Mouse (Mus musculus) myocyte (in vitro differentiated cells): Measurements from ENCODE around the gene Notch2. TPM values are rescaled to one million over a fixed set of nuclear protein-coding genes. Genes with fewer than 3 reads are reported as not detected.
A peak's percentile ranks its signal among the peaks of the same experiment; 100 is the strongest.

ENCODE experiments used
- H3K27me3 ChIP-seq: one replicate; pipeline ENCODE4 v1.6.1; 2011; ENCODE audit not compliant: control insufficient read depth, insufficient read depth, insufficient read length
- H3K36me3 ChIP-seq: one replicate; pipeline ENCODE4 v1.6.1; 2011; ENCODE audit not compliant: control insufficient read depth, insufficient read depth
- H3K4me2 ChIP-seq: one replicate; pipeline ENCODE4 v1.6.1; 2011; ENCODE audit warnings: low read depth, control low read depth
- H3K4me3 ChIP-seq: one replicate; pipeline ENCODE4 v1.5.1; 2011; ENCODE audit warnings: mild to moderate bottlenecking, control low read depth, moderate library complexity
- H3K79me2 ChIP-seq: one replicate; pipeline ENCODE4 v1.6.1; 2011; ENCODE audit not compliant: control insufficient read depth, insufficient read depth
- H3ac ChIP-seq: one replicate; pipeline ENCODE4 v1.6.1; 2011; ENCODE audit not compliant: control insufficient read depth, insufficient read length
- CEBPB ChIP-seq: IDR thresholded peaks from 2 replicates; pipeline ENCODE4 v1.6.1; 2011; ENCODE audit warnings: mild to moderate bottlenecking, moderate library complexity; ENCODE audit not compliant: poor library complexity, insufficient read depth, severe bottlenecking
- E2F4 ChIP-seq: IDR thresholded peaks from one replicate; pipeline ENCODE4 v1.6.1; 2011; ENCODE audit warnings: mild to moderate bottlenecking, control low read depth, moderate library complexity; ENCODE audit not compliant: insufficient read depth
- MAX ChIP-seq: IDR thresholded peaks from one replicate; pipeline ENCODE4 v1.6.1; 2011; ENCODE audit warnings: low read depth, mild to moderate bottlenecking, control low read depth
- MYOD1 ChIP-seq, 3 experiments: IDR thresholded peaks; one replicate each; pipeline ENCODE4 v1.6.1; 2011; ENCODE audit warnings: control low read depth in 2 of 3, low read depth in 2 of 3, mild to moderate bottlenecking in 2 of 3, moderate library complexity in 1 of 3; ENCODE audit not compliant: insufficient read length in 2 of 3, control insufficient read depth in 1 of 3
- MYOG ChIP-seq, 3 experiments: IDR thresholded peaks; one replicate each; pipeline ENCODE4 v1.6.1; 2011; ENCODE audit warnings: control low read depth in 2 of 3, low read depth in 2 of 3, mild to moderate bottlenecking in 2 of 3; ENCODE audit not compliant: insufficient read length in 2 of 3, control insufficient read depth in 1 of 3, insufficient read depth in 1 of 3
- POLR2A ChIP-seq: IDR thresholded peaks from one replicate; pipeline ENCODE4 v1.6.1; 2011; ENCODE audit warnings: low read depth, mild to moderate bottlenecking, control low read depth, moderate library complexity; ENCODE audit not compliant: insufficient read length
- POLR2AphosphoS2 ChIP-seq: IDR thresholded peaks from one replicate; pipeline ENCODE4 v1.6.1; 2011; ENCODE audit warnings: low read depth, control low read depth; ENCODE audit not compliant: insufficient read length
- REST ChIP-seq: IDR thresholded peaks from one replicate; pipeline ENCODE4 v1.6.1; 2011; ENCODE audit warnings: mild to moderate bottlenecking, control low read depth, moderate library complexity; ENCODE audit not compliant: insufficient read depth, insufficient read length
- SRF ChIP-seq: IDR thresholded peaks from one replicate; pipeline ENCODE4 v1.6.1; 2011; ENCODE audit warnings: low read depth; ENCODE audit not compliant: control insufficient read depth, insufficient read length
- TCF12 ChIP-seq: IDR thresholded peaks from one replicate; pipeline ENCODE4 v1.6.1; 2011; ENCODE audit warnings: mild to moderate bottlenecking, control low read depth; ENCODE audit not compliant: poor library complexity, insufficient read depth, severe bottlenecking
- TCF3 ChIP-seq: IDR thresholded peaks from one replicate; pipeline ENCODE4 v1.6.1; 2011; ENCODE audit warnings: low read depth, control low read depth; ENCODE audit not compliant: insufficient read length
- USF1 ChIP-seq: IDR thresholded peaks from one replicate; pipeline ENCODE4 v1.6.1; 2011; ENCODE audit warnings: low read depth, mild to moderate bottlenecking, control low read depth, moderate library complexity
- polyA plus RNA-seq: library from polyadenylated mRNA; unstranded; fragments of >200 nt; fragmentation: generic; extraction: Trizol; gene quantifications from one replicate; pipeline ENCODE4 v1.2.1, GENCODE M21; 2012; ENCODE audit warnings: missing spikeins

The Notch2 gene
- polyA plus RNA-seq, 1 experiment = 15.1 TPM

- no peak for TF ChIP-seq SRF
- no peak for TF ChIP-seq E2F4
- no peak for TF ChIP-seq TCF3
- no peak for TF ChIP-seq REST
- TF ChIP-seq POLR2A = no peak
- no peak for TF ChIP-seq TCF12
- TF ChIP-seq POLR2AphosphoS2 = no peak
- TF ChIP-seq MAX = no peak
- TF ChIP-seq MYOG (IDR thresholded peaks at IDR 0.05; ENCODE audit: control insufficient read depth in 1 of 3, insufficient read depth in 1 of 3, insufficient read length in 2 of 3, low read depth in 2 of 3) = no peak
- TF ChIP-seq USF1 = no peak
- no peak for TF ChIP-seq CEBPB
- TF ChIP-seq MYOD1 (IDR thresholded peaks at IDR 0.05; ENCODE audit: control insufficient read depth in 1 of 3, insufficient read length in 2 of 3, low read depth in 2 of 3) = no peak
Measured at GRCm38 (mm10) chr3:97988756-97989155, 24.6 kb upstream of the Notch2 start.

DNA sequence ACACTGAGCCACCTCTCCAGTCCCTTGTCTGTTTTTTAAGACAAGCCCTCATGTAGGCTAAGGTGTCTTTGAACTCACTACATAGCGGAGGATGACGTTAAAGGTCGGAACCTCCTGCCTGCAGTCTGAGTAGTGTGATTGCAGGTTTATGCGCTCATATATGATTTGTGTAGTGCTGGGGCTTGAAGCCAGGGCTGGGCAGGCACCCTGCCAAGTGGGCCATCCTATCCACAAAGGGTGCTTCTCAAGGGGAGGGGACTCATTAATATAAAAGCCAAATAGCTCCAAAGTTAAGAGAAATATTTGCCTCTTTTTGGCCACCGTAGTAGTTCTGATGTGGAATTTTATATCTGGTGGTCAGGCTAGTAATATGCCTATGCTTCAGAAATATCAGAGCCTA, 22.8 kb upstream of the Notch2 start:
- no peak overlapping the region for H3ac ChIP-seq
- no peaks in the 10 kb centered on the region for H3K36me3 ChIP-seq
- H3K27me3 ChIP-seq = no peaks in the 10 kb centered on the region
- no peak overlapping the region for H3K4me3 ChIP-seq
- H3K79me2 ChIP-seq = no peaks in the 10 kb centered on the region
- TF ChIP-seq SRF (no peak), USF1 (no peak), E2F4 (no peak), CEBPB (no peak), POLR2AphosphoS2 (no peak), REST (no peak), POLR2A (no peak), TCF12 (no peak), MYOG (IDR thresholded peaks at IDR 0.05; ENCODE audit: control insufficient read depth in 1 of 3, insufficient read depth in 1 of 3, insufficient read length in 2 of 3, low read depth in 2 of 3) (no peak), TCF3 (no peak), MYOD1 (IDR thresholded peaks at IDR 0.05; ENCODE audit: control insufficient read depth in 1 of 3, insufficient read length in 2 of 3, low read depth in 2 of 3) (no peak), MAX (no peak)
- no peak overlapping the region for H3K4me2 ChIP-seq

More at GRCm38 (mm10) chr3:97988756-97989155, 24.6 kb upstream of the Notch2 start:
- Histone ChIP-seq H3K4me3 (no peak overlapping the region), H3K79me2 (no peaks in the 10 kb centered on the region), H3ac (no peak overlapping the region), H3K36me3 (no peaks in the 10 kb centered on the region), H3K27me3 (no peaks in the 10 kb centered on the region), H3K4me2 (no peak overlapping the region)

DNA sequence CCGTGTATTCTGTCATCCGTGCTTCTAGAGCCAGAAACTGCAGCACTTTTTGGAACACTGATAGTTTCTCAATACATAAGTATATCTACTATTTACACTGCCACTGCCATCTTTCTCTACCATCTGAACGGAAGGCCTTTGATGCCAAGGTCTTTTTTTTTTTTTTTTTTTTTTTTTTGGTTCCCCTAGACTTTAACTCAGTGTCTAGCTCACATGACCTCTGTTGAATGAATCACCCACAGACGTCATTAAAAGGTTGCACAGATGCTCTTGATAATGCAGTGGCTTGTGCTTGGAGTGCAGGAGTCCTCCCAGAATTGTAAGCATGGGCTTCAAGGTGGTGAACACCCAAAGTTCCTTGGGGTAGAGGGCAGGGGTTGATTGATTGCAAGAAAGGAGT, 21.0 kb upstream of the Notch2 start:
- no peaks in the 10 kb centered on the region for H3K36me3 ChIP-seq
- TF ChIP-seq MAX (no peak), MYOD1 (IDR thresholded peaks at IDR 0.05; ENCODE audit: control insufficient read depth in 1 of 3, insufficient read length in 2 of 3, low read depth in 2 of 3) (no peak), USF1 (peak; percentile 42)
- no peak overlapping the region for H3K4me3 ChIP-seq
- no peaks in the 10 kb centered on the region for H3K79me2 ChIP-seq
- H3K27me3 ChIP-seq = no peaks in the 10 kb centered on the region
- H3ac ChIP-seq = no peak overlapping the region
- no peak overlapping the region for H3K4me2 ChIP-seq

DNA sequence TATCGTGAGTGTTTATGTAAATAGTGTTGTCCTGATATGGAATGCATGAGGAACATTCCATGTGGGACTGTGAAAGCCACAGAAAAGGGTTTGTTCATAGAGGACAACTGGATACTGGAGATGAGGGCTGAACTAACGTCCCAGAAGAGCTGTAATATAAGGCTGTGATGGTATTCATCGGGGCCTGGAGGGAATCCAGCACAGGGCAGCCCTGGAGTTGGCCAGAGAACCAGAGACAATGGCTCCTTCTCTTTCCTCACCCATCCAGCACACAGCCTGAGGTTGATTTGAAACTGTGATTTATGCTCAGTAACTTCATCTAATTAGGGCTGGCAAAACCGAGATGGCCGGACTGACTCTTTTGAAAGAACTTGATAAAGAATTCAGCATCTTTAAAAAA, 20.1 kb upstream of the Notch2 start:
- Histone ChIP-seq H3K4me2 (no peak overlapping the region), H3K27me3 (no peaks in the 10 kb centered on the region), H3K4me3 (no peak overlapping the region), H3ac (no peak overlapping the region), H3K79me2 (no peaks in the 10 kb centered on the region), H3K36me3 (no peaks in the 10 kb centered on the region)
- no peak for TF ChIP-seq E2F4
- TF ChIP-seq USF1 = no peak
- TF ChIP-seq MYOG (IDR thresholded peaks at IDR 0.05; ENCODE audit: control insufficient read depth in 1 of 3, insufficient read depth in 1 of 3, insufficient read length in 2 of 3, low read depth in 2 of 3) = no peak
- TF ChIP-seq TCF12 = no peak
- no peak for TF ChIP-seq SRF
- TF ChIP-seq MYOD1 (IDR thresholded peaks at IDR 0.05; ENCODE audit: control insufficient read depth in 1 of 3, insufficient read length in 2 of 3, low read depth in 2 of 3) = no peak
- TF ChIP-seq MAX = no peak
- TF ChIP-seq POLR2AphosphoS2 = no peak
- no peak for TF ChIP-seq POLR2A
- TF ChIP-seq REST = no peak
- no peak for TF ChIP-seq TCF3
- no peak for TF ChIP-seq CEBPB

DNA sequence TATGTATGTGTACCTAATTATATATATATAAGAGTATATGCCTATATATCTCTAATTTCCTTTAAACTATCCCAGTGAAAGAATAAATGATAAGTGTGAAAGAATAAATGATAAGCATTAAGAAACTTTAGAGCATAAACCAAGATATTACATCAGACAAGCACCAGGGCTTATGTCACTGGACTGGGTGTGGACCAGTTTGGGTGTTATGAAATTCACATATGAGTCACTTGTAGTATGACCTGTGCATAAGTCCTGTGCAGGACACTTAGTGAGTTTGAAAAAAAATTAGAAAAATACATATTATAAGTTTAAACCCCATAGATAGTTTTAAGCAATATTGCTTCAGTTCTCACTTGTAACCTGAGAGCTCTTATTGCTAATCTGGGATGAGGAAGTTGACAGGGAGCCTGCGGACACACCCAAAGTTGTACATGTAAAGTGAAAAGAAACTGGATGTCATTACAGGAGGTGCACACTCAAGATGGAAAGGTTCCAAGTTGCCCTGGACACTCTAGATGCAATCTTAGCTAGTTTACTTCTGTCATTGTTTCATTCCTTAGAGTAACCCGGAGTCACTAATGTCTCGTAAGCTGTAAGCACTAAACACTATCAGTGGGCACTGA, 19.3 kb upstream of the Notch2 start:
- Histone ChIP-seq H3K27me3 (no peaks in the 10 kb centered on the region), H3K4me2 (peak overlapping the region; percentile 39), H3ac (no peak overlapping the region), H3K79me2 (no peaks in the 10 kb centered on the region), H3K36me3 (no peaks in the 10 kb centered on the region), H3K4me3 (no peak overlapping the region)
- TF ChIP-seq TCF3 (no peak), TCF12 (no peak), SRF (no peak), POLR2A (no peak), REST (no peak), E2F4 (no peak), CEBPB (peak; percentile 83; the same call in 1 of the 2 replicates)
